Mouse (Mus musculus) bone marrow, adult 2 months (tissue): ENCODE data around the gene Elf1. TPM values are rescaled to one million over a fixed set of nuclear protein-coding genes. Genes with fewer than 3 reads are reported as not detected.
A peak's percentile ranks its signal among the peaks of the same experiment; 100 is the strongest.
"Not testable (repeated sequence)": the region's sequence is repeated elsewhere in the genome, so short reads cannot be mapped to it uniquely, and the experiment has no call there.

Source experiments
- H3K27ac ChIP-seq: fragments of 200-500 bp; 2 replicates; pipeline ENCODE4 v1.5.1; 2012; ENCODE audit warnings: low read depth, mild to moderate bottlenecking, control low read depth, inconsistent platforms, low read length; ENCODE audit not compliant: control insufficient read depth, poor library complexity, insufficient read depth
- H3K4me1 ChIP-seq: fragments of 200-500 bp; 2 replicates; pipeline ENCODE4 v1.6.1; 2011; ENCODE audit warnings: low read length; ENCODE audit not compliant: control insufficient read depth, insufficient read depth
- H3K4me3 ChIP-seq: fragments of 200-500 bp; replicated peaks from 2 replicates; pipeline ENCODE3; 2011; ENCODE audit warnings: mild to moderate bottlenecking, low read depth, low read length, control low read depth; ENCODE audit not compliant: control insufficient read depth
- CTCF ChIP-seq: fragments of 200-500 bp; IDR thresholded peaks from 2 replicates; pipeline ENCODE4 v1.5.1; 2011; ENCODE audit warnings: low read length, control low read depth; ENCODE audit not compliant: control insufficient read depth, insufficient read depth
- POLR2A ChIP-seq: fragments of 200-500 bp; IDR thresholded peaks from 2 replicates; pipeline ENCODE4 v1.6.1; 2011; ENCODE audit warnings: low read depth, mild to moderate bottlenecking, control low read depth, low read length, borderline replicate concordance; ENCODE audit not compliant: control insufficient read depth
- WGBS: fragments of 180-500 bp; shearing (Covaris S2); methylation state at CpG from one replicate; pipeline ENCODE4 v1.1.7; 2018; 5-methylcytosine and 5-hydroxymethylcytosine counted together
- polyA plus RNA-seq: library from polyadenylated mRNA; stranded (reverse); fragments of >200 nt; gene quantifications from 2 replicates; pipeline ENCODE4 v1.2.4, GENCODE M21; 2011; ENCODE audit warnings: low replicate concordance; ENCODE audit not compliant: missing spikeins, insufficient read depth, insufficient read length

Gene Elf1
- polyA plus RNA-seq, 1 experiment: 22.6 TPM

GRCm38 (mm10) chr14:79521056-79521455 lies 40.1 kb downstream of the Elf1 start:
- peak overlapping the region; percentile 64; the same call in 1 of the 2 replicates for H3K27ac ChIP-seq
- no peak overlapping the region for H3K4me3 ChIP-seq
- no peak for TF ChIP-seq CTCF
- TF ChIP-seq POLR2A: no peak
- H3K4me1 ChIP-seq: peaks cover 7% of the 10 kb centered on the region
- WGBS: 17% methylated on average over 1 of the region's 1 CpGs

- Histone ChIP-seq H3K4me1 (peaks cover 7% of the 10 kb centered on the region), H3K4me3 (no peak overlapping the region)
Observed at GRCm38 (mm10) chr14:79521471-79522117, 40.6 kb downstream of the Elf1 start.

GRCm38 (mm10) chr14:79522387-79522786 lies 41.4 kb downstream of the Elf1 start:
- Histone ChIP-seq H3K4me1 (peaks cover 7% of the 10 kb centered on the region), H3K4me3 (no peak overlapping the region), H3K27ac (peak overlapping the region; percentile 57)
- 4% methylated on average over 9 of the region's 9 CpGs for WGBS
- no peak for TF ChIP-seq CTCF
- TF ChIP-seq POLR2A: no peak

More at GRCm38 (mm10) chr14:79521471-79522117, 40.6 kb downstream of the Elf1 start:
- WGBS: 2% methylated on average over 6 of the region's 6 CpGs
- peak overlapping the region; percentile 64; the same call in 1 of the 2 replicates for H3K27ac ChIP-seq
- TF ChIP-seq CTCF: no peak
- no peak for TF ChIP-seq POLR2A

- not testable (repeated sequence) for H3K4me3 ChIP-seq, H3K27ac ChIP-seq, H3K4me1 ChIP-seq
- 66% methylated on average over 12 of the region's 12 CpGs for WGBS
Observed at GRCm38 (mm10) chr14:79526106-79526505, 45.1 kb downstream of the Elf1 start.

GRCm38 (mm10) chr14:79527704-79528103 lies 46.7 kb downstream of the Elf1 start:
- no peak overlapping the region for H3K27ac ChIP-seq
- peaks cover 8% of the 10 kb centered on the region for H3K4me1 ChIP-seq
- 65% methylated on average over 6 of the region's 6 CpGs for WGBS

GRCm38 (mm10) chr14:79529581-79530554 lies 48.9 kb downstream of the Elf1 start:
- Histone ChIP-seq H3K27ac (0 out of 2 replicates have a peak overlapping the region, but pooled peaks have one; percentile 47), H3K4me3 (no peak overlapping the region), H3K4me1 (peaks cover 5% of the 10 kb centered on the region)
- 30% methylated on average over 10 of the region's 10 CpGs for WGBS
- TF ChIP-seq POLR2A (no peak), CTCF (no peak)

More at GRCm38 (mm10) chr14:79527704-79528103, 46.7 kb downstream of the Elf1 start:
- H3K4me3 ChIP-seq: no peak overlapping the region
- no peak for TF ChIP-seq POLR2A
- no peak for TF ChIP-seq CTCF

GRCm38 (mm10) chr14:79530761-79531160 lies 49.8 kb downstream of the Elf1 start:
- 27% methylated on average over 6 of the region's 6 CpGs for WGBS
- H3K4me3 ChIP-seq: no peak overlapping the region
- no peak overlapping the region for H3K27ac ChIP-seq
- H3K4me1 ChIP-seq: peaks cover 3% of the 10 kb centered on the region; the same call in 1 of the 2 replicates
- TF ChIP-seq CTCF (no peak), POLR2A (no peak)
